Mouse (Mus musculus) forebrain, embryonic 15.5 days (tissue): ENCODE measurements around the gene Slc6a19. TPM values are rescaled to one million over a fixed set of nuclear protein-coding genes. Genes with fewer than 3 reads are reported as not detected.
"Not testable (repeated sequence)": the region's sequence is repeated elsewhere in the genome, so short reads cannot be mapped to it uniquely, and the experiment has no call there.

ENCODE experiments used
- ATAC-seq: fragments of 200-750 bp; cut with Nextera tagmentation; replicated peaks from 2 replicates; pipeline ENCODE4 v1.8.0; 2017; ENCODE audit warnings: mild to moderate bottlenecking, moderate TSS enrichment, moderate library complexity
- H3K27ac ChIP-seq: fragments of 300-500 bp; sonication (generic); replicated peaks from 2 replicates; pipeline ENCODE4 v1.5.1; 2015; ENCODE audit warnings: mild to moderate bottlenecking, inconsistent platforms
- H3K27me3 ChIP-seq: fragments of 300-500 bp; sonication (generic); 2 replicates; pipeline ENCODE4 v1.6.1; 2015; ENCODE audit warnings: inconsistent platforms
- H3K36me3 ChIP-seq: fragments of 300-500 bp; sonication (generic); 2 replicates; pipeline ENCODE4 v1.6.1; 2015; ENCODE audit warnings: mild to moderate bottlenecking, inconsistent platforms
- H3K4me1 ChIP-seq: fragments of 300-500 bp; sonication (generic); 2 replicates; pipeline ENCODE4 v1.6.1; 2015; ENCODE audit warnings: inconsistent platforms
- H3K4me2 ChIP-seq: fragments of 300-500 bp; sonication (generic); replicated peaks from 2 replicates; pipeline ENCODE4 v1.6.1; 2015; ENCODE audit warnings: mild to moderate bottlenecking, inconsistent platforms
- H3K4me3 ChIP-seq: fragments of 300-500 bp; sonication (generic); 2 replicates; pipeline ENCODE4 v1.5.1; 2015; ENCODE audit warnings: mild to moderate bottlenecking, inconsistent platforms
- H3K9ac ChIP-seq: fragments of 300-500 bp; sonication (generic); replicated peaks from 2 replicates; pipeline ENCODE4 v1.6.1; 2015; ENCODE audit warnings: mild to moderate bottlenecking, inconsistent platforms
- H3K9me3 ChIP-seq: fragments of 300-500 bp; sonication (generic); 2 replicates; pipeline ENCODE4 v1.6.1; 2016; ENCODE audit warnings: inconsistent platforms
- WGBS: fragments of 180-500 bp; shearing (Covaris S2); methylation state at CpG from one replicate; pipeline ENCODE4 v1.1.7; 2015; ENCODE audit warnings: mixed read lengths; 5-methylcytosine and 5-hydroxymethylcytosine counted together
- polyA plus RNA-seq: library from polyadenylated mRNA; unstranded; fragments of >200 nt; fragmentation: Nextera tagmentation; extraction: Ambion mirVana; gene quantifications from 2 replicates; pipeline ENCODE4 v1.2.1, GENCODE M21; 2015

Slc6a19 gene
- polyA plus RNA-seq, 1 experiment from 2014 or later = 0.06 TPM

- Histone ChIP-seq H3K36me3 (no peaks in the 10 kb centered on the region), H3K4me1 (no peaks in the 10 kb centered on the region), H3K9ac (no peak overlapping the region), H3K27me3 (no peaks in the 10 kb centered on the region), H3K27ac (no peak overlapping the region), H3K9me3 (no peaks in the 10 kb centered on the region), H3K4me2 (no peak overlapping the region), H3K4me3 (no peak overlapping the region)
- ATAC-seq = no peak
- 88% methylated on average over 5 of the region's 5 CpGs for WGBS
These were observed 7.1 kb upstream of the Slc6a19 start for GRCm38 (mm10) chr13:73711803-73712202.

GRCm38 (mm10) chr13:73711221-73711620 is 6.6 kb upstream of the Slc6a19 start:
- no peaks in the 10 kb centered on the region for H3K27me3 ChIP-seq
- 88% methylated on average over 5 of the region's 5 CpGs for WGBS
- no peak for ATAC-seq
- no peaks in the 10 kb centered on the region for H3K4me1 ChIP-seq
- H3K4me2 ChIP-seq = no peak overlapping the region
- no peaks in the 10 kb centered on the region for H3K36me3 ChIP-seq
- H3K9me3 ChIP-seq = no peaks in the 10 kb centered on the region
- no peak overlapping the region for H3K27ac ChIP-seq
- no peak overlapping the region for H3K9ac ChIP-seq
- H3K4me3 ChIP-seq = no peak overlapping the region

DNA sequence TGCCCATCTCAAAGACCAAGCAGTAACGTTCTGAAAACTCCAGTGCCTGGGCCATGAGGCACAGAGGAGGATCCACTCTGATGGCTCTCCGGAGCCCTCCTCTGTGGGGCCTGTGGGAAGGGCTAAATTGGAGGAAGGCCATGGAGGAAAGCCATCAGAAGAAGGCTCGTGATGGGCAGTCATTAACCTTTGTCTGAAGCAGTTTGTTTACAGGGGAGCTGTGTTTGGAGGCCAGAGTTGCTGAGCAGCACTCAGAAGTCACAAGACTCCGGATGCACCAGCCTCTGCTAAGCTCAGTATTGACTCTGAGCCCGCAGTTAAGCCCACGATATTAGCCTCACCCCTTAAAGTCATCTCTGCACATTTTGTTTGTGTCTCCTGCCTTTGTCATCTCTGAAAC is 4.8 kb upstream of the Slc6a19 start:
- Histone ChIP-seq H3K27me3 (no peaks in the 10 kb centered on the region), H3K4me1 (no peaks in the 10 kb centered on the region), H3K4me3 (no peak overlapping the region), H3K27ac (no peak overlapping the region), H3K9ac (no peak overlapping the region), H3K9me3 (no peaks in the 10 kb centered on the region), H3K36me3 (no peaks in the 10 kb centered on the region), H3K4me2 (no peak overlapping the region)
- ATAC-seq = no peak
- 73% methylated on average over 6 of the region's 6 CpGs for WGBS

GRCm38 (mm10) chr13:73703486-73703885 is 1.2 kb downstream of the Slc6a19 start:
- 95% methylated on average over 4 of the region's 4 CpGs for WGBS
- H3K36me3 ChIP-seq, ATAC-seq, H3K9me3 ChIP-seq, H3K4me2 ChIP-seq, H3K27me3 ChIP-seq, H3K4me1 ChIP-seq, H3K27ac ChIP-seq, H3K9ac ChIP-seq, H3K4me3 ChIP-seq: not testable (repeated sequence)

- H3K27ac ChIP-seq = no peak overlapping the region
- H3K4me1 ChIP-seq = no peaks in the 10 kb centered on the region
- no peak overlapping the region for H3K4me2 ChIP-seq
- 91% methylated on average over 4 of the region's 4 CpGs for WGBS
- no peak for ATAC-seq
- H3K36me3 ChIP-seq = no peaks in the 10 kb centered on the region
- H3K9ac ChIP-seq = no peak overlapping the region
- no peak overlapping the region for H3K4me3 ChIP-seq
- H3K9me3 ChIP-seq = no peaks in the 10 kb centered on the region
- no peaks in the 10 kb centered on the region for H3K27me3 ChIP-seq
These were observed 1.9 kb downstream of the Slc6a19 start for GRCm38 (mm10) chr13:73702776-73703175.

GRCm38 (mm10) chr13:73701161-73701883 is 3.3 kb downstream of the Slc6a19 start:
- Histone ChIP-seq H3K4me3 (no peak overlapping the region), H3K4me1 (no peaks in the 10 kb centered on the region), H3K9me3 (no peaks in the 10 kb centered on the region), H3K27ac (no peak overlapping the region), H3K4me2 (no peak overlapping the region), H3K27me3 (no peaks in the 10 kb centered on the region), H3K36me3 (no peaks in the 10 kb centered on the region), H3K9ac (no peak overlapping the region)
- WGBS = 87% methylated on average over 9 of the region's 9 CpGs
- no peak for ATAC-seq

DNA sequence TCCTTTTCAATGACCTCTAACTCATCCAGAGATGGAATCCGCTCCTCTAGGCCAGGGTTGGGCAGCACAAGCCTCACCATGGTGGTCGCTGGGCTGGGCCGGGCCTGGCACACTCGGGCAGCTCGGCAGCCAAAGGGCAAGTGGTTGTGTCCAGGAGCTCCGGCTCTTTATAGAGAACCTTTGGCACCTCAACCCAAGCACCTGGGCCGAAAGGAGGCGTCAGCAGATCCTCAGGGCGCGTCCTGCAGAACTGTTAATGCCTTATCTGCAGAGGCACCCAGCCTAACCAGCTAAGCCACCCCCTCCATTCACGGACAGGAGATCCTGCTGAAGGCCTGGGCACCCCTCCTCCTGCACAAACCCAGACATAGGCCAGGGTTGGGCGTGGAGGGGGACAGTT is 4.1 kb downstream of the Slc6a19 start:
- no peaks in the 10 kb centered on the region for H3K4me1 ChIP-seq
- H3K27ac ChIP-seq = no peak overlapping the region
- WGBS = 91% methylated on average over 12 of the region's 12 CpGs
- H3K36me3 ChIP-seq = no peaks in the 10 kb centered on the region
- H3K9ac ChIP-seq = no peak overlapping the region
- no peak overlapping the region for H3K4me2 ChIP-seq
- ATAC-seq = no peak
- H3K27me3 ChIP-seq = no peaks in the 10 kb centered on the region
- H3K9me3 ChIP-seq = no peaks in the 10 kb centered on the region
- no peak overlapping the region for H3K4me3 ChIP-seq

DNA sequence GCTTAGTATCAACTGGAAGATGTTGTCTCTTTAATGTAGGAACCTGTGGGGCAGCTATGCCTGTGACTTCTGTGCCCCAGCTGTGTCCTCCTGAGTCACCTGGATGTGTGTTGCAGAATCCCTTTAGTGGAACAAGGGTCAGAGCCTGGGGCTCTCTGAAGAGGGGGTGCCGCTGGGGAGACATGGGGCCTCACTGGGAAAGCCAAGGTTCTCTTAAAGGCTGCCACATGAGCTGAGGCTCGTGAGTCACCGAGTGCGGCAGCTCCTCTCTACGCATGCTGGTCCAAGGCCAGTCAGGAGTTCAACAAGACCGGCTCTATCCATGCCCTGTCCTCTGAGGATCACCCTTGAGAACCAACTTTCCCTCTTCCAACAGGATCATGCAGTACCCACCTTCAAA is 5.0 kb downstream of the Slc6a19 start:
- H3K9ac ChIP-seq = no peak overlapping the region
- no peaks in the 10 kb centered on the region for H3K36me3 ChIP-seq
- H3K27ac ChIP-seq = no peak overlapping the region
- 91% methylated on average over 6 of the region's 6 CpGs for WGBS
- ATAC-seq = no peak
- no peak overlapping the region for H3K4me3 ChIP-seq
- no peak overlapping the region for H3K4me2 ChIP-seq
- no peaks in the 10 kb centered on the region for H3K27me3 ChIP-seq
- H3K4me1 ChIP-seq = no peaks in the 10 kb centered on the region
- no peaks in the 10 kb centered on the region for H3K9me3 ChIP-seq

DNA sequence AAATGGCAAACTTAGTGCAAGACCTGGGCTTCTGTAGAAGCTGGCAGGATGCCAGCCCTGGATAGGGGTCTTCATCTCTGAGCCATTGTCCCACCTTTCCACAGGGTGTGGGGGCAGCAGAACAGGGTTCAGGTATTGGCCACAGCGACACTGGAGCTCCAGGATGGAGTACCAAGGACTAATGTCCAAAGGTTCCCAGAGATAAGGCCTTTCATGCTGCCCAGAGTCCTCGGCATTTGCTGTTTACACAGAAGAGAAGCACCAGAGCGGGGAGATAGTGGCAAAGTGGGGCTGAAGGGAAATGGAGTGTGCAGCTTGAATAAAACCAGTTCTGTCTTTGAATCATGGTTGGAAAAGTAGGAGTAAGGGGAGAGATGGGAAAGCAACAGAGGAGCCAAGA is 8.1 kb downstream of the Slc6a19 start:
- no peak overlapping the region for H3K4me2 ChIP-seq
- H3K9me3 ChIP-seq = no peaks in the 10 kb centered on the region
- no peak overlapping the region for H3K9ac ChIP-seq
- no peaks in the 10 kb centered on the region for H3K36me3 ChIP-seq
- H3K4me1 ChIP-seq = no peaks in the 10 kb centered on the region
- no peak for ATAC-seq
- no peak overlapping the region for H3K4me3 ChIP-seq
- no peaks in the 10 kb centered on the region for H3K27me3 ChIP-seq
- WGBS = 85% methylated on average over 3 of the region's 3 CpGs
- H3K27ac ChIP-seq = no peak overlapping the region

DNA sequence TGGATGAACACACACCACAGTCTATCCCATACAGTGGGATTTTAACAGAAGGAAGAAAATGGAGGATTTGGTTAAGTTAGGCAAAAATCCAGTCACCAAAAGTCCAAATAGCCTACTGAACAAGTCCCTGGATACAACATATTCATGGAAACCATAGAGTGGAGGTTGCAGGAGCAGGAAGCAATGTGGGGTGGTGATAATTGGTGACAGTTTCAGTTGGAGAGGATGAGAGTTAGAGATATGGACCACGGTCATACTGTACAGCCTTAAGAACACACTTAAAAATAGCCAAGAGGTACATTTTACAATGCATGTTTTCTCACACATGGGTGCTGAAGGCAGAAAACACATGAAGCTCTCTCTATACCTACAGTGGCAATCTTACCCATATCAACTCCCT is 9.7 kb downstream of the Slc6a19 start:
- Histone ChIP-seq H3K36me3 (no peaks in the 10 kb centered on the region), H3K27ac (no peak overlapping the region), H3K9me3 (no peaks in the 10 kb centered on the region), H3K9ac (no peak overlapping the region), H3K27me3 (no peaks in the 10 kb centered on the region), H3K4me1 (no peaks in the 10 kb centered on the region), H3K4me2 (no peak overlapping the region), H3K4me3 (no peak overlapping the region)
- no peak for ATAC-seq
- WGBS = 92% methylated on average over 1 of the region's 1 CpGs

DNA sequence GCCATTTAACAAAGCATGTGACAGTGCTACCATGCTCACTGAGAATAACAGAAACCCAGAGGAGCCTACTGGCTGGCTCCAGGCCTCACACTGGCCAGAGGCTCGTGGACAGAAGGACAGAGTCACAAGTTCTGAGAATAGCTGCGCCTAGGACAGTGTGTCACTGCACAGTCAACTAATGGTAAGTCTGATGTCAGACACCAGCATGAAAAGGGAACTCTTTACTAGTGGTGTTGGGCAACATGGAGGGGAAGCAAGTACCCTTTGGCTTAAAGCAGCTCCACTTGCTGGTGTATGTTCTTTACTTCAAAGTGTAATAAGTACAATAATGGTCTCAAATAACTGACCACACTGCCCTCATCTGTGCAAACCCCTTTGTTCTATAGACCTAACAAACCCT is 11.3 kb downstream of the Slc6a19 start:
- H3K4me2 ChIP-seq = no peak overlapping the region
- no peaks in the 10 kb centered on the region for H3K36me3 ChIP-seq
- H3K27ac ChIP-seq = no peak overlapping the region
- no peaks in the 10 kb centered on the region for H3K9me3 ChIP-seq
- no peaks in the 10 kb centered on the region for H3K4me1 ChIP-seq
- WGBS = 67% methylated on average over 2 of the region's 2 CpGs
- no peak overlapping the region for H3K4me3 ChIP-seq
- no peaks in the 10 kb centered on the region for H3K27me3 ChIP-seq
- no peak for ATAC-seq
- H3K9ac ChIP-seq = no peak overlapping the region

DNA sequence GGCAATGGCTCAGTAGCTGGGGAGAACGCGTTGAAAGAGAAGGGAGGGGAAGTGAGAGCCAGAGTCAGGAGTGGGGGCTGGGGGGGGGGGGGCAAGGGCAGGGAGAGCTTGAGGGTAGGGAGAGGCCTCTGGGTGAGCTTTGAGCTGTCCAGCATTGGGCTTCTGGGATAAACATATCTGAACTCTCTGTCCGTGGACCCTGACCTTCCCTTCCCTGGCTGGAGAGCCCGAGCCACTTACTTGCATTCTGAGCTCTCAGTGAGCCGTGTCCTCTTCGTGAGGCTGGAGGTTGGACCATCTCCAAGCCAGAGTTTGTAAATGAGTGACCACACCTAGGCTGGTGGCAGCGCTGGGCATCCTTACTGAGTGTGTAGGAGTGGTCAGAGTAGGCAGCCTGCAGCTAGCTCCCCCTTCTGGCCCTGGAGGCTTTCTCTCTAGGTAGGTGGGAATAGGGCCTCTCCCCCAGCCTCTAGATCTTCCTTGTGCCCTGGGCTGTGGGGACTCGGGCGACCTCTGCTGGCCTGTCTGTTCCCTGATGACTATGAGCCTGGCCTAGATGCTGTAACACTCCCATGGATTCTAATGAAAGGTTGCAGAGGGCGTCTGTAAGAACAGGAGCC is 12.3 kb downstream of the Slc6a19 start:
- H3K27ac ChIP-seq = no peak overlapping the region
- H3K9me3 ChIP-seq = no peaks in the 10 kb centered on the region
- ATAC-seq = peak; percentile 60; the same call in 1 of the 2 replicates
- no peak overlapping the region for H3K9ac ChIP-seq
- 35% methylated on average over 10 of the region's 10 CpGs for WGBS
- no peaks in the 10 kb centered on the region for H3K4me1 ChIP-seq
- H3K36me3 ChIP-seq = no peaks in the 10 kb centered on the region
- H3K4me2 ChIP-seq = no peak overlapping the region
- H3K27me3 ChIP-seq = no peaks in the 10 kb centered on the region
- no peak overlapping the region for H3K4me3 ChIP-seq

DNA sequence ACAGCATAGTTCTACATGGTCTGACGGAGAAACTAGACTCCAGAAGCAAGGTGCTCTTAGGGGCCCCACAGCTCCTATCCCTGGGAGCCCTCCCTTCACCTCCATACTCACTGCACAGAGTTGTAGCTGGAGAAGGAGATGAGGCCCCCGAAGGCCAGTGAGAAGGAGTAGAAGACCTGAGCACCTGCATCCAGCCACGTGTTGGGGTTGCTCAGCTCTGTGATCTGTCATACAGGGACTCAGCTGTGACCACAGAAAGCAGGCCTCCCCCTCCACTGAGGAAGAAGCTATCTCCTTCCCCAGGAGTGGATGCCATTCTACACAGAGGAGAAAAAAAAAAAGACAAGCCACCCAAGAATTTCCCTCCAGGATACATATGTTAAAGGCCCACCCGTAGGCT is 15.7 kb downstream of the Slc6a19 start:
- ATAC-seq = no peak
- H3K4me2 ChIP-seq = no peak overlapping the region
- 84% methylated on average over 4 of the region's 4 CpGs for WGBS
- H3K4me1 ChIP-seq = no peaks in the 10 kb centered on the region
- no peak overlapping the region for H3K4me3 ChIP-seq
- no peak overlapping the region for H3K27ac ChIP-seq
- H3K36me3 ChIP-seq = no peaks in the 10 kb centered on the region
- no peaks in the 10 kb centered on the region for H3K27me3 ChIP-seq
- H3K9ac ChIP-seq = no peak overlapping the region
- no peaks in the 10 kb centered on the region for H3K9me3 ChIP-seq
